Mouse (Mus musculus): ENCODE results near the gene Crygd. TPM values are rescaled to one million over a fixed set of nuclear protein-coding genes. Genes with fewer than 3 reads are reported as not detected.

Gene Crygd
- 1.9 and 2.0 TPM in 2 replicates for polyA plus RNA-seq (2015; fragmentation: Nextera tagmentation; extraction: Ambion mirVana)

- H3K27ac ChIP-seq (replicated peaks): no peak within 1 kb of the TSS
- 87% methylated on average over 8 of the region's 8 CpGs for WGBS
- H3K4me2 ChIP-seq (replicated peaks): no peak within 1 kb of the TSS
- H3K9ac ChIP-seq: no peak within 1 kb of the TSS
- ATAC-seq (ENCODE audit: insufficient number of reproducible peaks, low FRiP score, low TSS enrichment, low read depth): no peak
- H3K4me1 ChIP-seq: no peaks in the 10 kb centered on the region
- H3K4me3 ChIP-seq (replicated peaks): no peak within 1 kb of the TSS
- H3K27me3 ChIP-seq: no peaks in the 10 kb centered on the region
- no peaks in the 10 kb centered on the region for H3K9me3 ChIP-seq (replicated peaks)
- no peaks in the 10 kb centered on the region for H3K36me3 ChIP-seq
These were observed at the start of gene Crygd for GRCm38 (mm10) chr1:65063352-65063751. Gene Crygd, minus strand, starts transcription at chr1:65063452.

- Histone ChIP-seq H3K9ac (no peak overlapping the region), H3K4me2 (replicated peaks) (peak overlapping the region; percentile 29), H3K27me3 (no peaks in the 10 kb centered on the region), H3K9me3 (replicated peaks) (no peaks in the 10 kb centered on the region), H3K27ac (replicated peaks) (0 out of 2 replicates have a peak overlapping the region, but pooled peaks have one; percentile 9), H3K4me3 (replicated peaks) (0 out of 2 replicates have a peak overlapping the region, but pooled peaks have one; percentile 7), H3K4me1 (no peaks in the 10 kb centered on the region), H3K36me3 (no peaks in the 10 kb centered on the region)
- ATAC-seq (ENCODE audit: insufficient number of reproducible peaks, low FRiP score, low TSS enrichment, low read depth): no peak
- WGBS: 48% methylated on average over 14 of the region's 14 CpGs
These were observed 49.5 kb upstream of the Crygd start for GRCm38 (mm10) chr1:65112807-65113196.

- peak overlapping the region; percentile 29 for H3K4me2 ChIP-seq (replicated peaks)
- no peaks in the 10 kb centered on the region for H3K27me3 ChIP-seq
- no peak for ATAC-seq (ENCODE audit: insufficient number of reproducible peaks, low FRiP score, low TSS enrichment, low read depth)
- 6% methylated on average over 8 of the region's 8 CpGs for WGBS
- H3K9me3 ChIP-seq (replicated peaks): no peaks in the 10 kb centered on the region
- no peaks in the 10 kb centered on the region for H3K4me1 ChIP-seq
- no peaks in the 10 kb centered on the region for H3K36me3 ChIP-seq
- H3K27ac ChIP-seq (replicated peaks): 0 out of 2 replicates have a peak overlapping the region, but pooled peaks have one; percentile 9
- no peak overlapping the region for H3K9ac ChIP-seq
- H3K4me3 ChIP-seq (replicated peaks): peak overlapping the region; percentile 20
These were observed 49.0 kb upstream of the Crygd start for GRCm38 (mm10) chr1:65112031-65112806.

GRCm38 (mm10) chr1:65109756-65110435, 46.6 kb upstream of the Crygd start:
- Histone ChIP-seq H3K4me3 (replicated peaks) (no peak overlapping the region), H3K9me3 (replicated peaks) (no peaks in the 10 kb centered on the region), H3K9ac (no peak overlapping the region), H3K27me3 (no peaks in the 10 kb centered on the region), H3K36me3 (no peaks in the 10 kb centered on the region), H3K4me2 (replicated peaks) (no peak overlapping the region), H3K27ac (replicated peaks) (no peak overlapping the region), H3K4me1 (no peaks in the 10 kb centered on the region)
- ATAC-seq (ENCODE audit: insufficient number of reproducible peaks, low FRiP score, low TSS enrichment, low read depth): no peak
- WGBS: 67% methylated on average over 25 of the region's 25 CpGs

- H3K4me2 ChIP-seq (replicated peaks): no peak overlapping the region
- no peak overlapping the region for H3K27ac ChIP-seq (replicated peaks)
- H3K9ac ChIP-seq: no peak overlapping the region
- H3K4me1 ChIP-seq: no peaks in the 10 kb centered on the region
- no peaks in the 10 kb centered on the region for H3K27me3 ChIP-seq
- H3K9me3 ChIP-seq (replicated peaks): no peaks in the 10 kb centered on the region
- WGBS: 89% methylated on average over 8 of the region's 8 CpGs
- no peak overlapping the region for H3K4me3 ChIP-seq (replicated peaks)
- no peaks in the 10 kb centered on the region for H3K36me3 ChIP-seq
- no peak for ATAC-seq (ENCODE audit: insufficient number of reproducible peaks, low FRiP score, low TSS enrichment, low read depth)
These were observed 45.9 kb upstream of the Crygd start for GRCm38 (mm10) chr1:65109196-65109595.

GRCm38 (mm10) chr1:65107654-65108279, 44.5 kb upstream of the Crygd start:
- no peak for ATAC-seq (ENCODE audit: insufficient number of reproducible peaks, low FRiP score, low TSS enrichment, low read depth)
- Histone ChIP-seq H3K4me2 (replicated peaks) (no peak overlapping the region), H3K27ac (replicated peaks) (no peak overlapping the region), H3K4me1 (no peaks in the 10 kb centered on the region), H3K4me3 (replicated peaks) (no peak overlapping the region), H3K9me3 (replicated peaks) (no peaks in the 10 kb centered on the region), H3K27me3 (no peaks in the 10 kb centered on the region), H3K36me3 (no peaks in the 10 kb centered on the region), H3K9ac (no peak overlapping the region)
- 86% methylated on average over 10 of the region's 10 CpGs for WGBS

GRCm38 (mm10) chr1:65103273-65103672, 40.0 kb upstream of the Crygd start, which contains the start of gene Cryga:
Gene Cryga, minus strand, starts transcription at chr1:65103373.
- no peak within 1 kb of the TSS for H3K9ac ChIP-seq
- no peak within 1 kb of the TSS for H3K4me2 ChIP-seq (replicated peaks)
- WGBS: 91% methylated on average over 11 of the region's 11 CpGs
- H3K27ac ChIP-seq (replicated peaks): no peak within 1 kb of the TSS
- no peaks in the 10 kb centered on the region for H3K27me3 ChIP-seq
- H3K4me3 ChIP-seq (replicated peaks): no peak within 1 kb of the TSS
- ATAC-seq (ENCODE audit: insufficient number of reproducible peaks, low FRiP score, low TSS enrichment, low read depth): no peak
- no peaks in the 10 kb centered on the region for H3K4me1 ChIP-seq
- H3K9me3 ChIP-seq (replicated peaks): no peaks in the 10 kb centered on the region
- H3K36me3 ChIP-seq: no peaks in the 10 kb centered on the region

- no peak for ATAC-seq (ENCODE audit: insufficient number of reproducible peaks, low FRiP score, low TSS enrichment, low read depth)
- Histone ChIP-seq H3K4me1 (no peaks in the 10 kb centered on the region), H3K27ac (replicated peaks) (no peak overlapping the region), H3K9ac (no peak overlapping the region), H3K4me2 (replicated peaks) (no peak overlapping the region), H3K27me3 (no peaks in the 10 kb centered on the region), H3K36me3 (no peaks in the 10 kb centered on the region), H3K4me3 (replicated peaks) (no peak overlapping the region), H3K9me3 (replicated peaks) (no peaks in the 10 kb centered on the region)
- WGBS: 82% methylated on average over 3 of the region's 3 CpGs
These were observed 33.7 kb upstream of the Crygd start for GRCm38 (mm10) chr1:65096953-65097352.

- no peaks in the 10 kb centered on the region for H3K27me3 ChIP-seq
- no peak overlapping the region for H3K4me2 ChIP-seq (replicated peaks)
- H3K36me3 ChIP-seq: no peaks in the 10 kb centered on the region
- H3K27ac ChIP-seq (replicated peaks): no peak overlapping the region
- no peaks in the 10 kb centered on the region for H3K4me1 ChIP-seq
- H3K4me3 ChIP-seq (replicated peaks): no peak overlapping the region
- H3K9ac ChIP-seq: no peak overlapping the region
- ATAC-seq (ENCODE audit: insufficient number of reproducible peaks, low FRiP score, low TSS enrichment, low read depth): no peak
- 72% methylated on average over 3 of the region's 3 CpGs for WGBS
- no peaks in the 10 kb centered on the region for H3K9me3 ChIP-seq (replicated peaks)
These were observed 28.3 kb upstream of the Crygd start for GRCm38 (mm10) chr1:65091566-65091965.

GRCm38 (mm10) chr1:65090370-65090769, 27.1 kb upstream of the Crygd start:
- H3K36me3 ChIP-seq: no peaks in the 10 kb centered on the region
- H3K4me3 ChIP-seq (replicated peaks): no peak overlapping the region
- H3K4me2 ChIP-seq (replicated peaks): no peak overlapping the region
- no peaks in the 10 kb centered on the region for H3K9me3 ChIP-seq (replicated peaks)
- no peak overlapping the region for H3K9ac ChIP-seq
- no peak for ATAC-seq (ENCODE audit: insufficient number of reproducible peaks, low FRiP score, low TSS enrichment, low read depth)
- no peak overlapping the region for H3K27ac ChIP-seq (replicated peaks)
- no peaks in the 10 kb centered on the region for H3K4me1 ChIP-seq
- 60% methylated on average over 2 of the region's 2 CpGs for WGBS
- H3K27me3 ChIP-seq: no peaks in the 10 kb centered on the region

GRCm38 (mm10) chr1:65088567-65089356, 25.5 kb upstream of the Crygd start:
- Histone ChIP-seq H3K27me3 (no peaks in the 10 kb centered on the region), H3K4me3 (replicated peaks) (no peak overlapping the region), H3K36me3 (no peaks in the 10 kb centered on the region), H3K4me2 (replicated peaks) (no peak overlapping the region), H3K9me3 (replicated peaks) (no peaks in the 10 kb centered on the region), H3K27ac (replicated peaks) (no peak overlapping the region), H3K4me1 (no peaks in the 10 kb centered on the region), H3K9ac (no peak overlapping the region)
- ATAC-seq (ENCODE audit: insufficient number of reproducible peaks, low FRiP score, low TSS enrichment, low read depth): no peak
- WGBS: 75% methylated on average over 6 of the region's 6 CpGs

Data from embryonic facial prominence, embryonic 15.5 days (tissue).